Mouse (Mus musculus) c-Kit-positive CD71-positive TER-119-negative erythroid progenitor cells, embryonic 14.5 days (primary cell): ENCODE measurements around the gene Lsamp.

Experiments
- DNase-seq: peaks from one replicate; pipeline ENCODE4 v3.0.0-alpha.2; 2013; ENCODE audit warnings: low read depth

The Lsamp gene

GRCm38 (mm10) chr16:42059927-42060326, 2075.8 kb downstream of the Lsamp start:
- no peak for DNase-seq

DNA sequence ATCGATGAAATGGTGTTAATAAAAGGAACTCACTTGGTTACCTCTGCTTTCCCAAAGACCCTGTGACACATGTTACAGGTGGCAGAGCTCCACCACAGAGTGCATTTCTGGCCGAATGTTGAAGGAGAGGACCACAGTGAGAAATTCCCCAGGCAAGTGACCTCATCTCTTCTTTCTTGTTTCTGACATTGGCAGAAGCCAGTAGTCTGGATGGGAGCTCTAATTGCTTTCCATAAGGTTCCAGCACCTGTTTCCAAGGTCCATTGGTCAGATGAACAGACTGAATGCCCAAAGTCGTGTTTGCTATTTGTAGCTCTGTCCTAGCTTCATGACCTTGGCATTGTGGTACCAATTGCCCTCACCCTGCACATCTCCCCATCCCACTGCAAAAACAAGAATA, 2090.2 kb downstream of the Lsamp start:
- DNase-seq, result no peak

GRCm38 (mm10) chr16:42079573-42079972, 2095.4 kb downstream of the Lsamp start:
- no peak for DNase-seq

GRCm38 (mm10) chr16:42081611-42082010, 2097.4 kb downstream of the Lsamp start:
- DNase-seq, result no peak

DNA sequence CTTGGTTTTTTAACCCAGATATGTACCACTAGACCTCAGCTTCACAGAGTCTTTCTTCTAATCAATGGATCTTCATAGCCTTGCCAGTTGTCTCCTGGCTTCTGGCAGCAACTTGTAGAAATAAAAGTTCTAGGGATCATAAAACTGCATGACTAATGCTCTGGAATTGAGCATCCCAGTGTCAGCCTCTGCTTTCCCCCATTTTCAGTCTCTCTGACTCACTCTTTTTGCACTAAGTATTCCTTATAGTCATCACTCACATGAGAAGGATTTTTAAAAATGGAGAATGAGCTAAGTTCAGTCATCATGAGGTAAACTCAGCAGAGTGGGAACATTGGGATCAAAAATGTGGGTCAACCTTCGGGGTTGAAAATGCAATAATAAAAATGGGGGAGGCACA, 2113.3 kb downstream of the Lsamp start:
- no peak for DNase-seq

DNA sequence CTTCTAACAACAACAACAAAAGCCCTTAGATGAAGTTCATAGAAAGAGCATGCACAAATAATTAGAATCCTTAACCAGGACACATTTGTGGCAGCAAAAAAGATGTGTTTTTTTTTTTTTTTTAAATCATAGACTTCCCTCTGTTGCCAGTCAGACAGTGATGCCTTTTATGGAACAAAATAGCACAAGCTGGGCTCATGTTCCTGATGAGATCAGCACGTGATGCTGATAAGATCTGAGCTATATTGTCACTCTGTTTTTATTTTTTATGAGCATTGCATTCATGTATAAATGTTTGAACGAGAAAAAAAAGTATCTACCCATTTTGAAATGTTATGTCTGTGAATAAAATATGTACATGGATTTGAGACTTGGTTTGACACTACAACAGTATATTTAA, 2118.0 kb downstream of the Lsamp start:
- DNase-seq, result no peak

GRCm38 (mm10) chr16:42102635-42103034, 2118.5 kb downstream of the Lsamp start:
- DNase-seq, result no peak

GRCm38 (mm10) chr16:42112251-42112650, 2128.1 kb downstream of the Lsamp start:
- DNase-seq, result no peak

DNA sequence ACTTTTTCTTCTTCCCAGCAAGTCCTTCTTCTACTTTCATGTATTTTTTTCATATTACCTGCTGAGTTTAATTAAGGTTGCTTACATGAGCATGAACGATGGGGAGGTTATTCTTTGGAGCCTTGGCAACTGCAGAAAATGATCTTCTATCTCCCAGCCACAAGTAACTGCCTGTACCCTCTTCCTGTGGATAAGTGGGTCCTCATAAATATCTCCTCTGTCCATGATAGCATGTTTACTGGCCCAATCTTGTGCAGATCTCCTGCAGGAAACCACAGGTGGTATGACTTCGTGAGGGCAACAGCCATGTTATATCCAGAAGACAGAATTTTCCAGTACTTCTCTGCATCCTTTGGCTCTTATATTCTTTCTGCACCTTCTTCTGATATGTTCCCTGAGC, 2129.1 kb downstream of the Lsamp start:
- DNase-seq, result no peak

GRCm38 (mm10) chr16:42121788-42122187, 2137.6 kb downstream of the Lsamp start:
- no peak for DNase-seq

- no peak for DNase-seq
Measured at GRCm38 (mm10) chr16:42123826-42124225, 2139.7 kb downstream of the Lsamp start.

GRCm38 (mm10) chr16:42126061-42126460, 2141.9 kb downstream of the Lsamp start:
- DNase-seq, result no peak

GRCm38 (mm10) chr16:42147164-42147563, 2163.0 kb downstream of the Lsamp start:
- DNase-seq, result no peak

DNA sequence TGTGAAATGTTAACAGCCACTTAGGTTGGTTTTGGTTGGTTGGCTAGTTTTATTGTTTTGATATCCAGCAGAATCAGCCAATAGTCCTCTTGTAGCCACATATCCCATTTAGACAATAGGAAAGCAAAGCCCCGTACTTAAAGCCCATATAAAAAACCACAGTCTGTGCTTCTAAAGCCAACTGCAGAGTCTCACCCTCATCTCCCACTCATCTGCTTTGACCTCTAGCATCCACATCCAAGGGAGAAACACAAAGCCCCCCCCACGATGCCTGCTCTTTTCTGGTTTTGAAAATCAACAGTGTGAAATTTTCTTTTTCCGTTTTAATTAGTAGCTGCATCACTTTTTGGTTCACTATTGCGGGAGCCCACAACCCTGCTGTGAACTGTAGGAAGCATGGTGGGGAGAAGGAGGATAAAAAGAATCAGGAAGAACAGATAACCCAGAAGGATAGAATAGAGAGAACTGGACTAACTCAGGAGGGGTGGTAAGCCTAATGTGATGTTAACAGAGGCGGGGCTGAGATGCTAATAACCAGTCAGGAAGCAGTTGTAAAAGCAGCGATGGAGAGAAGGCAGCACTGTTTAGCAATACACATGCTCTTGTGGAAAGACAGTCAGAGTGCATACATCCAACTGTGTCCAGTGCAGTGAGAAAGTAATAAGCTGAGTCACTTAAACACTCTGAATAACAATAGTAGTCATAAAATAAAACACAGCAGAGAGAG, 2165.2 kb downstream of the Lsamp start:
- DNase-seq, result no peak

DNA sequence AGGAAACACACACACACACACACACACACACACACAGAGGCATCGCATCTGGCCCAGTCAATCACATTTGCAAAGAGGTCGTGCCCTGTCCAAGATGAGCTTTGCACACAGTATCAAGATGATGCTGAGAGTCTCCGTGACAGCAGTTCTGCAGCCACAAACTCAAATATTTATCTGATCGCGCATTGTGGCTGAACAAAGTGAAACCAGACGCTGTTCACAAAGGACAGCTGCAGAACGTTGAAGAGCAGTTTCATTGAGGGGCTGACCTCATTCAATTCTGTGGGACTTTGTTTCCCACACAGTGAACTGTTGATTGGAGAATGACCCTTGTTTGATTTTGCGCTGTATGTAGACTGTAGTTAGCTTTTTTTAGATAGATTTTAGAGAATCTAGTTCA, 2168.5 kb downstream of the Lsamp start:
- no peak for DNase-seq

GRCm38 (mm10) chr16:42157816-42158215, 2173.7 kb downstream of the Lsamp start:
- no peak for DNase-seq

- DNase-seq, result peak; percentile 59
Measured at GRCm38 (mm10) chr16:42164941-42165340, 2180.8 kb downstream of the Lsamp start.

GRCm38 (mm10) chr16:42168292-42168691, 2184.1 kb downstream of the Lsamp start:
- DNase-seq, result no peak

- peak; percentile 24 for DNase-seq
Measured at GRCm38 (mm10) chr16:42169447-42170140, 2185.4 kb downstream of the Lsamp start.

DNA sequence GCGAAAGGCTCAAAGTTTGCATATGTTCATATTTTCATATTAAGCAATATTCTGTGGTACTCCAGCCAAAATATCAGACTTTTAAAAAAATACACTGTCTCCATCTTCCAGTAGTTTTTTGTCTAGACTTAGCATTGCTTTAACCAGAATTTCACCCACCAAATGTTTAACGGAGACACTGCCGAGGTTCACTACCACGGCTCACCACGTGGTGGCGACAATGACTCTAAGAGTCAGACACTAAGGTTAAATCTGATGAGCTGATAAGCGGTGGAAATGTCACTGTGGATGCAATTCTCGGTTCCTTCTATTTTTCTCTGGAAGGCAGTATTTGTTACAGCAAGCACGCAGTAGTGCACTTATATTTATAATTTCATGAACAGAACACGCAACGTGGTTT, 2188.3 kb downstream of the Lsamp start:
- DNase-seq, result peak; percentile 17

GRCm38 (mm10) chr16:42178866-42179265, 2194.7 kb downstream of the Lsamp start:
- no peak for DNase-seq

- DNase-seq, result no peak
Measured at GRCm38 (mm10) chr16:42180025-42180424, 2195.9 kb downstream of the Lsamp start.

DNA sequence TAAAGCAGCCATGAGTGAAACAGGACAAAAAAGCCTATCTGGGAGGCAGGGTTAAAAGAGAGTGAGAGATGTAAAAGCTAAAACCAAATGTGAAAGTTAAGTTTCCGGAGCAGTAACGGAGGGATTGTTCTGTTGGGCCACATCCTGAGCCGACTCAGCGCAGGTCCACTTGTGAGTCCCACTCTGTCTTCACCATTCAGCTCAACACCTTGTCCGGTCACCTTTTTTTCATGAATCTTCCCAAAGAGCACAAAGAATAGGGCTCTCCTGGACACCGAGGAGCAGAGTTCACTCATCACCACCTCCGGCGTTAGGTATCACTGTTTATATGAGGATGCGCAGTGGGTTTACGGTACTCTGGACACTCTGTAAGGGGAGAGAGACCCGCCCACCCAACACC, 2196.3 kb downstream of the Lsamp start:
- no peak for DNase-seq
